Comparison of ENCODE assay signal across 21 mouse cellular contexts in genomic region chr19:10107051-10107611, GRCm38 (mm10).
"Had no signal": no experiment of that assay in that cellular context is flagged by ENCODE, and none has a peak within 500 bp of the region (broad histone marks: within the 10 kb centered on the region; RNA-seq: fewer than 3 reads in every experiment).

No protein-coding gene starts in this region.

- ATAC-seq: liver, embryonic 12.5 days; midbrain, embryonic 13.5 days; midbrain, embryonic 16.5 days had no signal

- H3K36me3 ChIP-seq: limb, embryonic 10.5 days; limb, embryonic 13.5 days; liver, embryonic 12.5 days; liver, embryonic 15.5 days; midbrain, embryonic 13.5 days; neural tube, embryonic 13.5 days had no signal

- H3K27me3 ChIP-seq: limb, embryonic 13.5 days; liver, embryonic 12.5 days; liver, embryonic 15.5 days; midbrain, embryonic 13.5 days; neural tube, embryonic 13.5 days had no signal

- H3K9ac ChIP-seq: limb, embryonic 13.5 days; liver, embryonic 12.5 days; liver, embryonic 15.5 days; midbrain, embryonic 13.5 days; neural tube, embryonic 13.5 days had no signal

- H3K4me2 ChIP-seq: limb, embryonic 13.5 days; liver, embryonic 12.5 days; liver, embryonic 15.5 days; midbrain, embryonic 13.5 days; neural tube, embryonic 13.5 days had no signal

- H3K4me3 ChIP-seq: limb, embryonic 10.5 days; limb, embryonic 13.5 days; liver, embryonic 12.5 days; liver, embryonic 15.5 days; midbrain, embryonic 13.5 days; myocyte; neural tube, embryonic 13.5 days had no signal

- H3K9me3 ChIP-seq: limb, embryonic 10.5 days; limb, embryonic 13.5 days; liver, embryonic 12.5 days; liver, embryonic 15.5 days; midbrain, embryonic 13.5 days; neural tube, embryonic 13.5 days had no signal

- H3K27ac ChIP-seq: limb, embryonic 10.5 days; limb, embryonic 13.5 days; liver, embryonic 12.5 days; liver, embryonic 15.5 days; midbrain, embryonic 13.5 days; neural tube, embryonic 13.5 days; stomach, postnatal 0 days had no signal

- DNase-seq: kidney, adult 18-20 months; kidney, adult 9 months; kidney, postnatal 14 days; kidney, postnatal 4 days; liver; lung, adult 2 months; right cerebral cortex, adult 18-20 months; right cerebral cortex, postnatal 14 days; right cerebral cortex, postnatal 4 days; thymus, adult 2 months; thymus, postnatal 14 days; thymus, postnatal 4 days had no signal
